Mouse (Mus musculus) embryonic fibroblast, embryonic 13.5 days (primary cell): ENCODE data around the gene Pth. TPM values are rescaled to one million over a fixed set of nuclear protein-coding genes. Genes with fewer than 3 reads are reported as not detected.

Experiments used
- H3K27ac ChIP-seq: 2 replicates; pipeline ENCODE4 v1.5.1; 2012; ENCODE audit warnings: low read length, control low read depth, inconsistent platforms; ENCODE audit not compliant: insufficient read depth
- H3K4me1 ChIP-seq: 2 replicates; pipeline ENCODE4 v1.6.1; 2011; ENCODE audit warnings: low read length; ENCODE audit not compliant: control insufficient read depth, insufficient read depth
- H3K4me3 ChIP-seq: 2 replicates; pipeline ENCODE4 v1.5.1; 2011; ENCODE audit warnings: mild to moderate bottlenecking, control low read depth, low read length; ENCODE audit not compliant: insufficient read depth
- CTCF ChIP-seq: IDR thresholded peaks from 2 replicates; pipeline ENCODE4 v1.5.1; 2011; ENCODE audit warnings: mild to moderate bottlenecking, control low read depth, low read length, moderate library complexity, borderline replicate concordance; ENCODE audit not compliant: insufficient read depth
- POLR2A ChIP-seq: IDR thresholded peaks from 2 replicates; pipeline ENCODE4 v1.6.1; 2011; ENCODE audit warnings: low read depth, mild to moderate bottlenecking, control low read depth, low read length, moderate library complexity
- polyA plus RNA-seq: library from polyadenylated mRNA; stranded (reverse); fragments of >200 nt; gene quantifications from 2 replicates; pipeline ENCODE4 v1.2.4, GENCODE M21; 2011; ENCODE audit warnings: low read depth; ENCODE audit not compliant: missing spikeins, insufficient read length

Gene Pth
- not detected in 2 replicates for polyA plus RNA-seq

GRCm38 (mm10) chr7:113388470-113388869 lies at the start of gene Pth:
Pth (minus strand) TSS chr7:113388570.
- TF ChIP-seq POLR2A, result no peak
- TF ChIP-seq CTCF, result no peak
- Histone ChIP-seq H3K27ac (no peak within 1 kb of the TSS), H3K4me3 (no peak within 1 kb of the TSS), H3K4me1 (no peaks in the 10 kb centered on the region)

- Histone ChIP-seq H3K27ac (peak overlapping the region; percentile 6; the same call in 1 of the 2 replicates), H3K4me1 (0 out of 2 replicates have a peak, but pooled peaks cover 2% of the 10 kb centered on the region), H3K4me3 (no peak overlapping the region)
- TF ChIP-seq CTCF, result no peak
- TF ChIP-seq POLR2A, result no peak
Observed at GRCm38 (mm10) chr7:113436312-113436711, 47.9 kb upstream of the Pth start.

GRCm38 (mm10) chr7:113434286-113434685 lies 45.9 kb upstream of the Pth start:
- no peak overlapping the region for H3K4me3 ChIP-seq
- H3K27ac ChIP-seq, result no peak overlapping the region
- no peak for TF ChIP-seq POLR2A
- peak; percentile 27; the same call in 1 of the 2 replicates for TF ChIP-seq CTCF

GRCm38 (mm10) chr7:113433451-113433850 lies 45.1 kb upstream of the Pth start:
- Histone ChIP-seq H3K4me1 (0 out of 2 replicates have a peak, but pooled peaks cover 2% of the 10 kb centered on the region), H3K4me3 (no peak overlapping the region), H3K27ac (no peak overlapping the region)
- TF ChIP-seq CTCF (no peak), POLR2A (no peak)

More at GRCm38 (mm10) chr7:113434286-113434685, 45.9 kb upstream of the Pth start:
- 0 out of 2 replicates have a peak, but pooled peaks cover 2% of the 10 kb centered on the region for H3K4me1 ChIP-seq

- TF ChIP-seq POLR2A (no peak), CTCF (no peak)
- Histone ChIP-seq H3K4me3 (no peak overlapping the region), H3K27ac (no peak overlapping the region), H3K4me1 (0 out of 2 replicates have a peak, but pooled peaks cover 2% of the 10 kb centered on the region)
Observed at GRCm38 (mm10) chr7:113432891-113433290, 44.5 kb upstream of the Pth start.

DNA sequence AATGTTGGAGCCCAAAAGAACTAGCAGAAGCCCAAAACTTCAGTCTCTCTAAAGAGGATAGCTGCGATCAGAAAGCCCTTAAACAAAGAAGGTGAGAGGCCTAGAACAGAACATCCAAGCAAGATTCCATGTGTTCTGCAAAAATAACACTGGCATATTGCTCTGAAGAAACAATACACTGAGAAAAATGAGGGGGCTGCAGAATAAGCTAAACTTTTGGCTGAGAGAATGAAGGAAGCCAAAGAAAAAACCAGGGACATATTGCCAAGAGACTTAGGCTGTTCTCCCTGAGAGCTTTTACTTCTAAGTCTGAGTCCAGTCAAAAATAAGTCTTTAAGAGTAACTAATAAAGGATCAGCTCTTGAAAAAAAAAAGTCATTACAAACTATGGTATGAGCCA lies 32.4 kb upstream of the Pth start:
- no peaks in the 10 kb centered on the region; the same call in 1 of the 2 replicates for H3K4me1 ChIP-seq
- TF ChIP-seq POLR2A (no peak), CTCF (no peak)
- no peak overlapping the region for H3K4me3 ChIP-seq
- H3K27ac ChIP-seq, result no peak overlapping the region

DNA sequence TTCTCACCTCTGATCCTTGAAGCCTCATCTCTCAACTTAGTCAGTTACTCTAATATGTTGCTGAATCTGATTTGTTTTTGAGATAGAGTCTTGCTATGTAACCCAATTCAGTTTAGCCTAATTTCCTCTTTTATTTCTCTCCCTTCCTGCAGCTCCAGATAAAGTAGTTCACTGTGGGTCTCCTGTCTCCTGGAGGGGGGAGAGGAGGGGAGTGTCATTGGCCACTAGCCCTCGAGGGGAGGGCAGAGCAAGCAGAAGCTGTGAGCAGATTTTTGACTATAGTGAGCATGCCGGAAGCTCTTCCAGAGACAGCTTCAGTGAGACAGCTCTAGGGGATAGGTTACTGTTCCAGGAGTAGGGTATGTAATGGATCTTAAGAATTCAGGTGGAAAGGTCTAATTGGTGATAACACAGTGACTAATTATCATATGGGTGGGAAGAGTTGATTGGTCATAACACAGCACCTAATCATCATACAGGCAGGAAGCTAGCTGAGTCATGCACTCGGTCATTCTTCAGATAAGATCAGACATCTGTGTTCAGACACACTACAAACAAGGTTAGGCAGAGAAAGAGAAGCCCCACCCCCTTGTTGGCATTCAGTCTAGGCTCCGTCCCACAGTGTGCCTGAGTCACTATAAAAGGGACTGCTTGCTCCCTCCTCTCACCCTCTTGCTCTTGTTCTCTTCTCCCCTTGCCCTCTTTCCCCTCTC lies 30.9 kb upstream of the Pth start:
- no peak for TF ChIP-seq POLR2A
- TF ChIP-seq CTCF, result no peak
- Histone ChIP-seq H3K27ac (peak overlapping the region; percentile 64; the same call in 1 of the 2 replicates), H3K4me1 (no peaks in the 10 kb centered on the region; the same call in 1 of the 2 replicates), H3K4me3 (no peak overlapping the region)

DNA sequence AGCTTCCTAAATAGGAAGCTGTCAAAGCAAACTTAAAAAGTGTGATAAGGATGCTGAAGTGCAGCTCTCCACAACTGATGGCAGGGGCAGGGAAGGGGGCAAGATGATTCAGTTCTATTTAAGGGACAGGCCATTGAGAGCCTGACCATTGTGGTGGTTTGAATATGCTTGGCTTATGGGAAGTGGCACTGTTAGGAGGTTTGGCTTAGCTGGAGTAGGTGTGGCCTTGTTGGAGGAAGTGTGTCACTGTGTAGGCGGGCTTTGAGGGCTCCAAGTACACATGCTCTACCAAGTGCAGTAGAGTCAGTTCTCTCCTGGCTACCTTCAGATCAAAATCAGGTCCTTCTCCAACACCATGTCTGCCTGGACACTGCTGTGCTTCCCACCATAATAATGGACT lies 28.2 kb upstream of the Pth start:
- Histone ChIP-seq H3K27ac (no peak overlapping the region), H3K4me3 (no peak overlapping the region), H3K4me1 (no peaks in the 10 kb centered on the region; the same call in 1 of the 2 replicates)
- no peak for TF ChIP-seq CTCF
- TF ChIP-seq POLR2A, result no peak

- Histone ChIP-seq H3K4me1 (no peaks in the 10 kb centered on the region; the same call in 1 of the 2 replicates), H3K27ac (no peak overlapping the region), H3K4me3 (no peak overlapping the region)
- no peak for TF ChIP-seq POLR2A
- no peak for TF ChIP-seq CTCF
Observed at GRCm38 (mm10) chr7:113415256-113415655, 26.9 kb upstream of the Pth start.

DNA sequence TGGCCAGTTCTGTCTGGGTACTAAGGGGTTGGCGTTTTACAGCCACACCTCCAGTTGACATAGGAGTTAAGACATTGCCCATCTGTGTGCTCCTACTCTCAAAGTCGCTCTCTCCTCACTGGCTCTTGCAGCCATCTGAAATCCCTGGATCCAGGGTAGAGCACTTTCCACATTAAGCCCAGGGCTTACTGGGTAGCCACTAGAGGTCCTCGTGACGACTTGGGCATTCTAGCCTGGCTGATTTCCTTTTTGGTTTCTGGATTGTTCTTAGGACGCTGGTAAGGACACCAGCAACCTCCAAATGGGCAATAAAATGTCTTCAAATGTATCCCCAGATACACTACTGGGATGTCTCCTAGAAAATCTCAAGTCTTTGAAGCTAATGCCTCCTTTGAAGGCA lies 20.3 kb upstream of the Pth start:
- TF ChIP-seq CTCF, result no peak
- TF ChIP-seq POLR2A, result no peak
- H3K4me3 ChIP-seq, result no peak overlapping the region
- H3K27ac ChIP-seq, result no peak overlapping the region
- no peaks in the 10 kb centered on the region for H3K4me1 ChIP-seq

DNA sequence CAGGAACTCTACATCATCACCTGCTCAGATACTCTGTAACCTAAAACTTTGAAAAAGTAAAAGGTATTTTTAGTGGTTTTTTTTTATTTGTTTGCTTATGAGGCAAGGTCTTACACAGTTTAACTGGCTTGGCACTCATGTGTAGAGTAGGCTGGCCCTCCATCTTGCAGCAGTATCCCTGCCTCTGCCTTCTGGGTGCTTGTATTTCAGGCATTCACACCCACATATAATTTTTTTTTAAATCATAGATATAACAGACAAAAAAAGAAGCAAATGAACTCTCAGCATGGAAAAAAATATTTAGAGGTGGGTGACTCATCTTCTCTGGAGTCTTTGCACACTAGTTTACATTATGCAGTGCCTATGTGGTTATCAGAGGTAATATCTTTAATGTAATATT lies 9.7 kb upstream of the Pth start:
- no peak overlapping the region for H3K27ac ChIP-seq
- no peaks in the 10 kb centered on the region for H3K4me1 ChIP-seq
- no peak for TF ChIP-seq CTCF
- no peak for TF ChIP-seq POLR2A
- H3K4me3 ChIP-seq, result no peak overlapping the region
